ENCODE assay signal across 14 mouse cellular contexts in the genomic region with DNA sequence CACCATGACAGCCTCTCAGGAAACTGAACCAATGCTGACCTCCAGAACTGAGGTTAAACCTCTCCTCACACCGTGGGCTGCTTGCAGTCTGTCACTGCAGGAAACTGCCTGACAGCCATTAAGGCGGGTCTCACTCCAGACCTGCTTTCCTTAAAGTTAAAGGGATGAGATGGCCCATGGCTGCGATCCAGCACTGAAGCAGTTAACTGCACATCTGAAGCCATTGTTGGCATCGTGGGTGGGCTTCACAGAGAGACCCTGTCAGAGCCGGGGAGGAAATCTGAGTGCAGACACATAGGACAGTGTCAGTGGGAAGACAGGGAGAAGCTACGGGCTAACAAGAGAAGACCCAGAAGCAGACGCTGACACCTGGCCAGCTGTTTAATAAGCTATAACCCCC.
A peak's percentile ranks its signal among the peaks of the same experiment; 100 is the strongest.
DNase-seq lines count a peak whose midpoint lies in the region; ATAC-seq and TF ChIP-seq lines count a peak whose summit lies in the region.
"Had no signal": no experiment of that assay in that cellular context is flagged by ENCODE, and none has a peak within 500 bp of the region (broad histone marks: within the 10 kb centered on the region; RNA-seq: fewer than 3 reads in every experiment).

No protein-coding gene starts in this region.

- ATAC-seq in forebrain, embryonic 12.5 days (ENCODE audit: low FRiP score): no peak
- no peak for ATAC-seq in forebrain, embryonic 11.5 days (replicated peaks; ENCODE audit: low FRiP score)
- 0 out of 2 replicates have a peak, but pooled peaks have one; percentile 27 for ATAC-seq in midbrain, embryonic 13.5 days
- no peak for ATAC-seq in midbrain, postnatal 0 days (ENCODE audit: low FRiP score)
- ATAC-seq: intestine, embryonic 15.5 days; liver, postnatal 0 days had no signal

- no peaks in the 10 kb centered on the region for H3K36me3 ChIP-seq in forebrain, embryonic 12.5 days (replicated peaks)
- H3K36me3 ChIP-seq in forebrain, embryonic 11.5 days (ENCODE audit: control insufficient read depth, insufficient read depth, low read length): no peaks in the 10 kb centered on the region
- no peaks in the 10 kb centered on the region for H3K36me3 ChIP-seq in midbrain, embryonic 13.5 days
- H3K36me3 ChIP-seq in midbrain, postnatal 0 days (ENCODE audit: insufficient read depth, low read length): no peaks in the 10 kb centered on the region
- H3K36me3 ChIP-seq: intestine, embryonic 15.5 days had no signal

- peak overlapping the region; percentile 13 for H3K4me2 ChIP-seq in forebrain, embryonic 12.5 days
- H3K4me2 ChIP-seq in forebrain, embryonic 11.5 days (ENCODE audit: low read depth, low read length, severe bottlenecking): no peak overlapping the region
- peak overlapping the region; percentile 28 for H3K4me2 ChIP-seq in midbrain, embryonic 13.5 days (replicated peaks)
- no peak overlapping the region for H3K4me2 ChIP-seq in midbrain, postnatal 0 days (ENCODE audit: low read depth, low read length, poor library complexity, severe bottlenecking)
- H3K4me2 ChIP-seq: intestine, embryonic 15.5 days had no signal

- H3K27ac ChIP-seq in forebrain, embryonic 12.5 days: no peak overlapping the region
- no peak overlapping the region for H3K27ac ChIP-seq in forebrain, embryonic 11.5 days (ENCODE audit: low read depth, low read length)
- 0 out of 2 replicates have a peak overlapping the region, but pooled peaks have one; percentile 11 for H3K27ac ChIP-seq in midbrain, embryonic 13.5 days
- H3K27ac ChIP-seq in midbrain, postnatal 0 days (ENCODE audit: low read depth, low read length): no peak overlapping the region
- H3K27ac ChIP-seq: intestine, embryonic 15.5 days had no signal

- DNase-seq in forebrain, embryonic 11.5 days (ENCODE audit: low spot score): no peak
- DNase-seq in midbrain, postnatal 0 days (ENCODE audit: low spot score): no peak
- peak; percentile 54 for DNase-seq in mesoderm, embryonic 11.5 days (ENCODE audit: low read depth, low spot score)
- DNase-seq in retina, postnatal 1 day: peak; percentile 66
- DNase-seq in adipocyte (ENCODE audit: low spot score): no peak
- no peak for DNase-seq in Muller cell, postnatal 12 days (ENCODE audit: inconsistent ontology term)
- DNase-seq: adrenal gland, adult 2 months; cerebellum, adult 9-10 months; kidney, postnatal 10 days; liver, postnatal 0 days; right cerebral cortex, adult 18-20 months had no signal

- no peaks in the 10 kb centered on the region for H3K9me3 ChIP-seq in forebrain, embryonic 12.5 days
- no peaks in the 10 kb centered on the region for H3K9me3 ChIP-seq in forebrain, embryonic 11.5 days (ENCODE audit: control insufficient read depth, low read length)
- H3K9me3 ChIP-seq in midbrain, embryonic 13.5 days: no peaks in the 10 kb centered on the region
- H3K9me3 ChIP-seq in midbrain, postnatal 0 days (ENCODE audit: low read length): no peaks in the 10 kb centered on the region
- H3K9me3 ChIP-seq: intestine, embryonic 15.5 days had no signal

- H3K27me3 ChIP-seq in forebrain, embryonic 12.5 days: no peaks in the 10 kb centered on the region
- H3K27me3 ChIP-seq in forebrain, embryonic 11.5 days (ENCODE audit: control insufficient read depth, insufficient read depth, low read length): no peaks in the 10 kb centered on the region
- H3K27me3 ChIP-seq in midbrain, embryonic 13.5 days: no peaks in the 10 kb centered on the region
- no peaks in the 10 kb centered on the region for H3K27me3 ChIP-seq in midbrain, postnatal 0 days (ENCODE audit: insufficient read depth, low read length)
- H3K27me3 ChIP-seq: intestine, embryonic 15.5 days had no signal

- H3K9ac ChIP-seq in forebrain, embryonic 12.5 days: no peak overlapping the region
- no peak overlapping the region for H3K9ac ChIP-seq in forebrain, embryonic 11.5 days (ENCODE audit: low read length)
- no peak overlapping the region for H3K9ac ChIP-seq in midbrain, embryonic 13.5 days (replicated peaks)
- H3K9ac ChIP-seq in midbrain, postnatal 0 days (replicated peaks; ENCODE audit: low read length, poor library complexity, severe bottlenecking): no peak overlapping the region
- H3K9ac ChIP-seq: intestine, embryonic 15.5 days; liver, postnatal 0 days had no signal

- TF ChIP-seq CTCF in midbrain, postnatal 0 days (IDR thresholded peaks at IDR 0.05): no peak

- 23% methylated on average over 7 of the region's 7 CpGs for WGBS in forebrain, embryonic 12.5 days
- WGBS in forebrain, embryonic 11.5 days: 30% methylated on average over 7 of the region's 7 CpGs
- 23% methylated on average over 7 of the region's 7 CpGs for WGBS in midbrain, embryonic 13.5 days
- 20% methylated on average over 7 of the region's 7 CpGs for WGBS in midbrain, postnatal 0 days

- H3K4me3 ChIP-seq in forebrain, embryonic 12.5 days (replicated peaks): no peak overlapping the region
- no peak overlapping the region for H3K4me3 ChIP-seq in forebrain, embryonic 11.5 days (ENCODE audit: low read depth, low read length)
- no peak overlapping the region for H3K4me3 ChIP-seq in midbrain, embryonic 13.5 days (replicated peaks)
- no peak overlapping the region for H3K4me3 ChIP-seq in midbrain, postnatal 0 days (ENCODE audit: low read depth, low read length)
- H3K4me3 ChIP-seq: intestine, embryonic 15.5 days had no signal

- peaks cover 14% of the 10 kb centered on the region for H3K4me1 ChIP-seq in forebrain, embryonic 12.5 days
- peaks cover 4% of the 10 kb centered on the region; the same call in 1 of the 2 replicates for H3K4me1 ChIP-seq in forebrain, embryonic 11.5 days (replicated peaks; ENCODE audit: control insufficient read depth, insufficient read depth, low read length)
- peaks cover 10% of the 10 kb centered on the region for H3K4me1 ChIP-seq in midbrain, embryonic 13.5 days (replicated peaks)
- no peaks in the 10 kb centered on the region for H3K4me1 ChIP-seq in midbrain, postnatal 0 days (ENCODE audit: insufficient read depth, low read length)
- H3K4me1 ChIP-seq: intestine, embryonic 15.5 days had no signal

Comparison
In these comparisons a context has a peak if more than half of its experiments do, and no peak if none do; other contexts are left out.
1. H3K4me2 ChIP-seq: peak in forebrain, embryonic 12.5 days (single experiment) and midbrain, embryonic 13.5 days (single experiment); none in forebrain, embryonic 11.5 days (single experiment) and midbrain, postnatal 0 days (single experiment).
2. DNase-seq: peak in mesoderm, embryonic 11.5 days (single experiment) and retina, postnatal 1 day (single experiment); none in forebrain, embryonic 11.5 days (single experiment), midbrain, postnatal 0 days (single experiment), adipocyte (single experiment) and Muller cell, postnatal 12 days (single experiment).